25 mouse cellular contexts compared by ENCODE assay signal in the genomic region with DNA sequence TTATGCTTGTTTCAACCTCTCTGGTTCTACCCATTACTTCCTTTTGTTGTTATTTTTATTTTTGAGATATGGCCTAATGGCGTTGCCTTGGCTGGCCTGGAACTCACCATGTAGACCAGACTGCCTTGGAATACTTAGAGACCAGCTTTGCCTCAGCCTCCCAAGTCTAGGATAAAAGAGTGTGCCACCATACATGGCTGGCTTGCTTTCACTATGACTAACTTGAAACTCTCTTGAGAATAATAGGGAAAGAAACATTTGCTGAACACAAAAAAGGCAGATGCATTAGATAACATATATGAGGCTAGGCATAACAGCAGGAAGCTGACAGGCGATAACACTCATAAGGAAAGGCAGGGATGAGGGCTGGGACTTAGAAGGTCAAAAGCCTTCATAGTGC.
"Had no signal": no experiment of that assay in that cellular context is flagged by ENCODE, and none has a peak within 500 bp of the region (broad histone marks: within the 10 kb centered on the region; RNA-seq: fewer than 3 reads in every experiment).

No protein-coding gene starts in this region.

- H3K4me3 ChIP-seq: heart, embryonic 13.5 days; heart, embryonic 15.5 days; hindbrain, embryonic 13.5 days; hindbrain, embryonic 15.5 days; kidney, embryonic 15.5 days; limb, embryonic 13.5 days; limb, embryonic 15.5 days had no signal

- H3K27me3 ChIP-seq: heart, embryonic 13.5 days; heart, embryonic 15.5 days; hindbrain, embryonic 13.5 days; hindbrain, embryonic 15.5 days; kidney, embryonic 15.5 days; limb, embryonic 13.5 days; limb, embryonic 15.5 days had no signal

- H3K4me1 ChIP-seq: heart, embryonic 13.5 days; heart, embryonic 15.5 days; hindbrain, embryonic 15.5 days; limb, embryonic 13.5 days; limb, embryonic 15.5 days had no signal

- H3K36me3 ChIP-seq: heart, embryonic 15.5 days; hindbrain, embryonic 15.5 days; kidney, embryonic 15.5 days; limb, embryonic 13.5 days; limb, embryonic 15.5 days had no signal

- H3K9ac ChIP-seq: forebrain, postnatal 0 days; heart, embryonic 13.5 days; heart, embryonic 15.5 days; hindbrain, embryonic 13.5 days; hindbrain, embryonic 15.5 days; kidney, embryonic 15.5 days; limb, embryonic 13.5 days; limb, embryonic 15.5 days; liver, embryonic 14.5 days had no signal

- ATAC-seq: forebrain, postnatal 0 days; hindbrain, postnatal 0 days; intestine, embryonic 16.5 days had no signal

- H3K9me3 ChIP-seq: heart, embryonic 13.5 days; heart, embryonic 15.5 days; hindbrain, embryonic 13.5 days; hindbrain, embryonic 15.5 days; kidney, embryonic 15.5 days; limb, embryonic 13.5 days; limb, embryonic 15.5 days had no signal

- DNase-seq: forebrain, postnatal 0 days; gastrocnemius, postnatal 10 days; gastrocnemius, postnatal 36 days; heart, adult 18-20 months; heart, postnatal 10 days; kidney, adult 11 months; kidney, adult 2 months; kidney, adult 9 months; kidney, postnatal 14 days; kidney, postnatal 36 days; layer of hippocampus, adult 9-11 months; layer of hippocampus, postnatal 36 days; left cerebral cortex, postnatal 4 days had no signal

- H3K4me2 ChIP-seq: heart, embryonic 11.5 days; heart, embryonic 13.5 days; heart, embryonic 15.5 days; hindbrain, embryonic 13.5 days; hindbrain, embryonic 15.5 days; kidney, embryonic 15.5 days; limb, embryonic 13.5 days; limb, embryonic 15.5 days had no signal

- H3K27ac ChIP-seq: heart, embryonic 13.5 days; heart, embryonic 15.5 days; hindbrain, embryonic 13.5 days; hindbrain, embryonic 15.5 days; hindbrain, postnatal 0 days; kidney, embryonic 15.5 days; kidney, postnatal 0 days; limb, embryonic 13.5 days; limb, embryonic 15.5 days; liver, embryonic 14.5 days had no signal
